Mouse (Mus musculus): Measurements from ENCODE around the gene Sorbs1.

Sorbs1 gene

GRCm38 (mm10) chr19:40411379-40411813 is 102.2 kb downstream of the Sorbs1 start:
- no peak for DNase-seq (ENCODE audit: extremely low spot score, low read depth, low spot score)

GRCm38 (mm10) chr19:40410511-40410910 is 103.1 kb downstream of the Sorbs1 start:
- no peak for DNase-seq (ENCODE audit: extremely low spot score, low read depth, low spot score)

GRCm38 (mm10) chr19:40410109-40410508 is 103.5 kb downstream of the Sorbs1 start:
- DNase-seq (ENCODE audit: extremely low spot score, low read depth, low spot score) = no peak

GRCm38 (mm10) chr19:40409500-40410035 is 104.0 kb downstream of the Sorbs1 start:
- DNase-seq (ENCODE audit: extremely low spot score, low read depth, low spot score) = no peak

DNA sequence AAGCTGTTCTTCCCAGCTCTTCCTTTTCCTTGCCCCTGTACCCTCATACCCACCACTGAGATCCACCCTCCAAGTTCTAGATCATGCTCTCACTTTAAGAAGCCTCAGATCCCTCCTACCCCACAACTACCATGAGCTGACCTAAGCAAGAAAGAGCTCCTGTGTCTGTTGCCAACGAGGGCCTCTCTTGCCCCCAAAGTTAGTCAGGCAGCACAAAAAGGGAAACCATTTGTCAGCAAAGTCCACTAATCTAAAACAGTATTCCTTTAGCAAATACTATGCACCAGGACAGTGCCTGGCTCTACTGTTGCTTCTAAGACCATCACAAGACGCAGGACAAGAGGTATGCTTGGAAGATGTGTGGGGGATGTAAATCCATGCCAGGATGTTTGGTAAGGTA is 106.4 kb downstream of the Sorbs1 start:
- DNase-seq (ENCODE audit: extremely low spot score, low read depth, low spot score) = no peak

GRCm38 (mm10) chr19:40406661-40407060 is 106.9 kb downstream of the Sorbs1 start:
- DNase-seq (ENCODE audit: extremely low spot score, low read depth, low spot score) = no peak

- DNase-seq (ENCODE audit: extremely low spot score, low read depth, low spot score) = no peak
Observed at GRCm38 (mm10) chr19:40405808-40406207, 107.8 kb downstream of the Sorbs1 start.

GRCm38 (mm10) chr19:40404582-40404981 is 109.0 kb downstream of the Sorbs1 start:
- DNase-seq (ENCODE audit: extremely low spot score, low read depth, low spot score) = no peak

DNA sequence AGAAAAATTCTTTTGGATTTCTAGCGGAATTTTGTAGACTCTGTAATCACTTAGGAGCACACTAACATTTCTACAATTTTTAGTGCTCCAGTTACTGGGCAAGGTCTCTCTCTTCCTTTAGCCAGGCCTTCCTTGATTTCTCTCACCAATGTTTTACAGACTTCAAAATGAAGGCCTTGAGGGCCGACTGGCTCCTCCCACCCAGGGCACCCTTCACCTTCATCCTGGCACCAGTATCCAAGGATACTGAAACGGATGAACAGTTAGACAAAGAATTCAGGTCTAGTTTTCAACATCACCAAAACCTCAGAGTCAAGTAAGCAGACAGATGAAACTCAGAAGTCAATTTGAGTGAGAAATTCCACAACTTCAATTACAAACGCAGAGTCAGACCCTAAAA is 109.6 kb downstream of the Sorbs1 start:
- no peak for DNase-seq (ENCODE audit: extremely low spot score, low read depth, low spot score)

GRCm38 (mm10) chr19:40402155-40402963 is 111.2 kb downstream of the Sorbs1 start:
- DNase-seq (ENCODE audit: extremely low spot score, low read depth, low spot score) = no peak

DNA sequence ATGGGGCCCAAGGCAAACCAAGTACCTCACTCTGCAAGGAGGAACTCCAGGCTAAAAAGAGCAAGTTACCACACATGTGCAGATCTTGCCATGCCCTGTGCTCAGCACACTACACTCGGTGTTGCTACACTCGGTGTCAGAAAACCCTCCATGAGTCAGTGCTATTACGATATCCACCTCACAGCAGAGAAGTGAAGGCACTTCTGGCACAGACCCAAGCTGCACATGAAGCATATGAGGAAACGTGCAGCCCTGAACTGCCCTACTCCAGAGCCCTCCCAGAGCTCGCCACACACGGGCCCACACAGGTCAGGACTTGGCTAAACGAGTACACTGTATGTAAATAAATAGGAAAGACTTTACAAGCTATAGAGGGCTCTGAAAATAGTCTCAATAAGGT is 112.4 kb downstream of the Sorbs1 start:
- DNase-seq (ENCODE audit: extremely low spot score, low read depth, low spot score) = no peak

GRCm38 (mm10) chr19:40400426-40401030 is 113.1 kb downstream of the Sorbs1 start:
- no peak for DNase-seq (ENCODE audit: extremely low spot score, low read depth, low spot score)

DNA sequence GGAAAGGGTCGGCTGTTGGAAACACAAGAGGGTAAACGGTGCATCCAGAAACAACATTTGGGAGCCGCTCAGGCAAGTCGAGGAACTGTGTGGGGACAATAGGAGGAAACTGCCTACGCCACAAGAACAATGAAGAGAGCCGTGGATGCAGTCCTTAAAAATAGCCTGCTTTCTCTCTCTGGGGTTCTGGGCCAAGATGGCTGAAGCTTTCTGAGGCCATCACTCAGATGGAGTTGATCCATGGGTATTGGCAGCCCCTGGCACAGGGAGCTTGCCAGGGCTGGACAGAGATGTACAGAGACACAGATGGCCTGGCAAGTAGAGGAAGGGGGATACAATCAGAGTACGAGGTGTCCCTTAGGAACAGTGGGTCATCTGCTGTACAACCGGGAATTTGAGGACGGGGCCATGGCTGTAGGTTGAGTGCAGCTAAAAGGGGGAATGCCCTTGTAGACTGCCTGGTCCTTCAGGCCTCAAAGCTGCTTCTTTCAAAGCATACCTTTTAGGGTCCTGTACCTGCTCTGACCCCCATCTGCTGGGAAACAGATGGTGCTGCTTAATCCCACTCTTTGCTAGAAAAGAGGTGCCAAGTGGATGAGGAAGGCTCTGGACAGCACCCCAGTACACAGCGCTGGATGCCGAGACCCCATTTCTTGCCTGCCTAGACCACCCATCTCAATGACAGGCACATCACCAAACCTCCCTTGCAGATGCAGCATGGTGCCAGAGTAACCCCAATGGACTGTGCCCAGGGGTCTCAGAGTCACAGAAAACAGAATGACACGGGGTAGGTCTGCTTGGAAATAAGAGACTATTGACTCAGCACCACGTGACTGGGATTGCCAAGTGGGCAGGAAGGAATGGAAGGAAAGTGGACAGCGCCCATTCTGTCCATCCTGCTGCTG is 117.6 kb downstream of the Sorbs1 start:
- DNase-seq (ENCODE audit: extremely low spot score, low read depth, low spot score) = no peak

DNA sequence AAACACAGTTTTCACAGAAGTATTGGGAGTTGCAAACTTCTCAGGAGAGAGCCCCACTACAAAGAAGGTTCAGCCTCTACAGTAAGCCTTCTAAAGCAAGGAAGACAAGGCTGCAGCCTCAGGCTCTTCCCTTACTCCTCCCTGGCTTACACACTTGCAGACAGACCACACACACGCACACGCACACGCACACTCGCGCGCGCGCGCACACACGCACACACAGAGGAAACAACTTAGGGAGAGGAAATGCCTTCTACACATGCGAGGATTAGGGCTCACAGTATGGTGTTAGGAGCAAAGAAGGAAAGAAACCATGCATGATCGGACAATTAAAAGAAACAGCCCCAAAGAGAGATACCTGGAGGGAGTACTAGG is 118.3 kb downstream of the Sorbs1 start:
- DNase-seq (ENCODE audit: extremely low spot score, low read depth, low spot score) = no peak

DNA sequence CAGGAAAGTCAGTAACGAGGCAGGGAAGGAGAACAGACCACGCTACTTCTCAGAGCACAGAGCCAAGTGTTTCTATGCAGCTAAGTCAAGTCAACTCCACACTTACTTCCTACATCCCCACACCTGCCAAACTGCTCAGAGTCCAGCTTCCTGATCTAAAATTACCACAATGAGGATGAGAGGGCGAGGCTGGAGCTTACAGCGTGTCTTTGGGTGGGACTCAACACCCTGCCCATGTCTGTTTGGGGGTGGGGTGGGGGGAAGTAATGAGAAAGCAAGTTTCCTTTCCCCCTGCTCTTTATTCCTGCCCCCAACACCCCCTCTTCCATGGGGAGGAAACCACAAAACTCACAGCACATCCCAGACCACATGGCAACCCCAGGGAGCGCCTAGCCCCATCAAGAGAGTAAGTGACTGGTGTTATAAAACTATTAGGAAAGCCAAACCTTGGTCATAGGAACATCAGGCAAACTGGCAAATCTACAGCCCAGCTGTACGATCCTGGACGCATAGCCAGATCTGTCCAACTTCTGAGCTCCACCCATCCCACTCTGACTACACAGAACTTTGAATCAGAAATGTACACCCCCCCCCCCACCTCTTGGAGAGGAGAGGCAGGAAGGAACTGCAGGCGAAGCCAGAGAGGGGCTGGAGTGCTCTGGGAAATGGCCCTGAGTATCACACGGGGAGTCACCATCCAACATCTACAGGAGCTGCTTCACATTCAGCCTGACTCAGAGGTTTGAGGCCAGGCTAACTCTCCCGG is 118.8 kb downstream of the Sorbs1 start:
- no peak for DNase-seq (ENCODE audit: extremely low spot score, low read depth, low spot score)

DNA sequence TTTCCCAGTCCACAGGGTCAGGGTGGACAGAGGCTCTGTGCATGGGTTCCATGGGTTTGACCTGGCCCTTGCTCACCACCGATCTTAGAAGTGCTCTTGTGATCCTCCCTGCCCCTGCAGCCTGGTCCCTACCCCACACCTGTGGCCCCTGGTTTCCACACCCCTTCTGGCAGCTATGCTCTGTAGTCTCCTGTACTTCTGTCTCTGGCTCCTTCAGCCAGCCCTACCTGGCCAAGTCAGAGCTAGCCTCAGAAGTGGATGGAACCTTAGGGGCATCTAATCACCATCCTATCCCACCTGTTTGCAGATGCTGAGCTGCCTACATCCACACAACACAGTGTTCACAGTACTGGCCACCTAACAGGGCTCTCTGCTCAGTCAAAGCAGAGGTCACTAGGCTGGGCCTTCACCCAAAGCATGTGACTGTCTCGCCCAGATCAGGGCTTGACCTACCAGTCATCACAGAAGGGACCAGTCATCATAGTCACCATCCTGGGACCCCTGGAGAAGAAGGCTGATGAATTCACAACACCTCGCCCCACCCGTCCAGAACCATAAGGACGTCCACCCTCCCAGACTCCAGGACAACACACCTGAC is 120.7 kb downstream of the Sorbs1 start:
- DNase-seq (ENCODE audit: extremely low spot score, low read depth, low spot score) = no peak

DNA sequence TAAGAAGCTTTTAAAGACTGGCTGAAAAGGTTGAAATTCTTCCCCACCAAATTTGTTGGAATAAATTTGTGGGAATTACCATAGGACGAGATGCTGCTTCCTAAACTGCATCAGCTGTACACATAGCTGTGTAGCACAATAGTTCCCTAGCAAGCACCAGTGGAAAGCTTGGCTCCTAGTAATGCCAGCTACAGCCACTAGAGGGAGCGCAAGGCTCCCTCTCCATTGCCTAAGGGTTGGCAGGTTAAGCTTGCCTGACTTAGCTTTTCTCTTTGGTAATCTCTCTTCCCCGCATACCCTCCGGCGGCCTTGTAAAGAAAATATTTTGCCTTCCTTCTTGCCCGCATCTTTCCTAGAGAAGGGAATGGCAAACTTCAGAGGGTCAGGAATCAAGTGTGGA is 122.1 kb downstream of the Sorbs1 start:
- DNase-seq (ENCODE audit: extremely low spot score, low read depth, low spot score) = peak; percentile 84

DNA sequence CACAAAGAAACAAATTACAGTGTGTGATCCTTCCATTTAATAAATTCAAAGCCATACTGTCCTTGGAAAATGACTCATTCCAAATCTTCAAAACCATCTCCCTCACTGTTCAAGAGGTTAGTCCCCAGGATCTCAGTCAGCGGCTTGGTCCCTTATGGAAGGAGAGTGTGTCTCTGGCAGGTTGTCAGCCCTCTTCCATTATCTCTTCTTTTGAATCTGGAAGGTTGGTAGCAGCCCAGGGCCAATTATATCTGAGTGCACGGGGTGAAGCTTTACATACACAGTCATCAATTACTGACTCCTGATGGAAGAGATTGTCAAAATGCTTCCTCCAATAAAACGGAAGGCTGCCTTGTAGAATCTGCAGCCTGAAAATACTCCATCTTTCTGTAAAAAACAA is 126.7 kb downstream of the Sorbs1 start:
- DNase-seq (ENCODE audit: extremely low spot score, low read depth, low spot score) = no peak

DNA sequence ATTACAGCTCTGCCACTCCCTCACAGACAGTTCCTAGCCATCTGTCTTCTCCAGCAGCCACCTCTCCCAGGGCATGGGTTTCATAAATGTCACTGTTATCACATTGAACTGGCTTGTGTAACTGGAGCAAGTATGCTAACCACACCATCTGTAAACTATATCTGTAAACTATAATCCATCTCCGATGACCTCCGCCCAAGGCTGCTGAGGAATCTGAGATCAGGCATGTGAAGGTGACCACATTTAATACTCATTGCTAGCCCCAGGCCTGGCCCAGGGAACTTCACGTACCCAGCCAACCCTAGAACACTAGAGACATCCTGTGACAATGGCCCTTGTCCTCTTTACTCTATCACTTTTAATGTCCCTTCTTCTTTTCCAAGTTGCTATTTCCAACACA is 128.2 kb downstream of the Sorbs1 start:
- DNase-seq (ENCODE audit: extremely low spot score, low read depth, low spot score) = no peak

- DNase-seq (ENCODE audit: extremely low spot score, low read depth, low spot score) = no peak
Observed at GRCm38 (mm10) chr19:40383931-40384330, 129.6 kb downstream of the Sorbs1 start.
